Mouse (Mus musculus) neural tube, embryonic 14.5 days (tissue): ENCODE data around the gene Csnk2a2. TPM values are rescaled to one million over a fixed set of nuclear protein-coding genes. Genes with fewer than 3 reads are reported as not detected.

Experiments used
- ATAC-seq: fragments of 200-750 bp; cut with Nextera tagmentation; 2 replicates; pipeline ENCODE4 v1.8.0; 2017; ENCODE audit warnings: low read depth, mild to moderate bottlenecking, moderate TSS enrichment, moderate library complexity
- H3K27ac ChIP-seq: fragments of 300-500 bp; sonication (generic); 2 replicates; pipeline ENCODE4 v1.5.1; 2014; ENCODE audit warnings: low read depth, mild to moderate bottlenecking, control low read depth, low read length, moderate library complexity, mixed read lengths
- H3K27me3 ChIP-seq: fragments of 300-500 bp; sonication (generic); 2 replicates; pipeline ENCODE4 v1.6.1; 2014; ENCODE audit warnings: low read length; ENCODE audit not compliant: control insufficient read depth, insufficient read depth
- H3K36me3 ChIP-seq: fragments of 300-500 bp; sonication (generic); 2 replicates; pipeline ENCODE4 v1.6.1; 2014; ENCODE audit warnings: low read length, mixed read lengths; ENCODE audit not compliant: control insufficient read depth, insufficient read depth
- H3K4me1 ChIP-seq: fragments of 300-500 bp; sonication (generic); 2 replicates; pipeline ENCODE4 v1.6.1; 2014; ENCODE audit warnings: low read length; ENCODE audit not compliant: control insufficient read depth, insufficient read depth
- H3K4me2 ChIP-seq: fragments of 300-500 bp; sonication (generic); 2 replicates; pipeline ENCODE4 v1.6.1; 2014; ENCODE audit warnings: mild to moderate bottlenecking, low read depth, low read length, control low read depth
- H3K4me3 ChIP-seq: fragments of 300-500 bp; sonication (generic); 2 replicates; pipeline ENCODE4 v1.5.1; 2014; ENCODE audit warnings: low read depth, low read length, control low read depth, mixed read lengths
- H3K9ac ChIP-seq: fragments of 300-500 bp; sonication (generic); replicated peaks from 2 replicates; pipeline ENCODE4 v1.6.1; 2014; ENCODE audit warnings: low read depth, mild to moderate bottlenecking, control low read depth, low read length, mixed read lengths
- H3K9me3 ChIP-seq: fragments of 300-500 bp; sonication (generic); 2 replicates; pipeline ENCODE4 v1.6.1; 2016; ENCODE audit warnings: low read length; ENCODE audit not compliant: control insufficient read depth
- WGBS: fragments of 180-500 bp; shearing (Covaris S2); extraction: QIAGEN DNeasy Blood & Tissue Kit; methylation state at CpG from one replicate; pipeline ENCODE4 v1.1.7; 2014; 5-methylcytosine and 5-hydroxymethylcytosine counted together
- polyA plus RNA-seq: library from polyadenylated mRNA; unstranded; fragments of >200 nt; fragmentation: Nextera tagmentation; extraction: Ambion mirVana; gene quantifications from 2 replicates; pipeline ENCODE4 v1.2.1, GENCODE M21; 2014

The Csnk2a2 gene
- polyA plus RNA-seq, 1 experiment from 2014 or later = 16.1 TPM

- no peak for ATAC-seq
- H3K9me3 ChIP-seq = no peaks in the 10 kb centered on the region
- no peaks in the 10 kb centered on the region for H3K27me3 ChIP-seq
- WGBS = 79% methylated on average over 6 of the region's 6 CpGs
- H3K4me2 ChIP-seq = no peak overlapping the region
- H3K9ac ChIP-seq = no peak overlapping the region
- no peak overlapping the region for H3K4me3 ChIP-seq
- H3K27ac ChIP-seq = no peak overlapping the region
- no peaks in the 10 kb centered on the region for H3K4me1 ChIP-seq
- H3K36me3 ChIP-seq = no peaks in the 10 kb centered on the region
These were observed 5.6 kb upstream of the Csnk2a2 start for GRCm38 (mm10) chr8:95495444-95495843.

- no peaks in the 10 kb centered on the region for H3K36me3 ChIP-seq
- 65% methylated on average over 4 of the region's 4 CpGs for WGBS
- H3K4me2 ChIP-seq = no peak overlapping the region
- no peaks in the 10 kb centered on the region for H3K27me3 ChIP-seq
- H3K4me3 ChIP-seq = no peak overlapping the region
- no peak overlapping the region for H3K27ac ChIP-seq
- no peaks in the 10 kb centered on the region for H3K9me3 ChIP-seq
- no peak for ATAC-seq
- peaks cover 6% of the 10 kb centered on the region for H3K4me1 ChIP-seq
- H3K9ac ChIP-seq = no peak overlapping the region
These were observed 2.2 kb upstream of the Csnk2a2 start for GRCm38 (mm10) chr8:95492057-95492456.

GRCm38 (mm10) chr8:95488698-95489332 lies 1.0 kb downstream of the Csnk2a2 start:
- H3K9ac ChIP-seq = peak overlapping the region; percentile 98
- WGBS = 5% methylated on average over 11 of the region's 42 CpGs
- H3K4me2 ChIP-seq = peak overlapping the region; percentile 50
- peak; percentile 92 for ATAC-seq
- peak overlapping the region; percentile 23; the same call in 1 of the 2 replicates for H3K27ac ChIP-seq
- peak overlapping the region; percentile 84 for H3K4me3 ChIP-seq
- H3K9me3 ChIP-seq = no peaks in the 10 kb centered on the region
- peaks cover 6% of the 10 kb centered on the region for H3K4me1 ChIP-seq
- no peaks in the 10 kb centered on the region for H3K27me3 ChIP-seq
- peaks cover 17% of the 10 kb centered on the region for H3K36me3 ChIP-seq

GRCm38 (mm10) chr8:95487800-95488697 lies 1.8 kb downstream of the Csnk2a2 start:
- Histone ChIP-seq H3K9ac (peak overlapping the region; percentile 98), H3K27ac (no peak overlapping the region; the same call in 1 of the 2 replicates), H3K4me1 (peaks cover 6% of the 10 kb centered on the region), H3K27me3 (no peaks in the 10 kb centered on the region), H3K9me3 (no peaks in the 10 kb centered on the region), H3K4me3 (peak overlapping the region; percentile 84), H3K4me2 (peak overlapping the region; percentile 93), H3K36me3 (peaks cover 17% of the 10 kb centered on the region)
- WGBS = under 1% methylated on average over 49 of the region's 95 CpGs
- peak; percentile 54; the same call in 1 of the 2 replicates for ATAC-seq

GRCm38 (mm10) chr8:95470008-95470407 lies 19.8 kb downstream of the Csnk2a2 start:
- 98% methylated on average over 4 of the region's 4 CpGs for WGBS
- H3K4me2 ChIP-seq = no peak overlapping the region
- peaks cover 34% of the 10 kb centered on the region for H3K36me3 ChIP-seq
- H3K4me1 ChIP-seq = no peaks in the 10 kb centered on the region
- no peaks in the 10 kb centered on the region for H3K9me3 ChIP-seq
- H3K4me3 ChIP-seq = no peak overlapping the region
- ATAC-seq = no peak
- no peak overlapping the region for H3K9ac ChIP-seq
- H3K27me3 ChIP-seq = no peaks in the 10 kb centered on the region
- H3K27ac ChIP-seq = no peak overlapping the region

GRCm38 (mm10) chr8:95468995-95469394 lies 20.8 kb downstream of the Csnk2a2 start:
- H3K4me1 ChIP-seq = no peaks in the 10 kb centered on the region
- 92% methylated on average over 3 of the region's 3 CpGs for WGBS
- no peak overlapping the region for H3K4me2 ChIP-seq
- H3K27me3 ChIP-seq = no peaks in the 10 kb centered on the region
- H3K9me3 ChIP-seq = no peaks in the 10 kb centered on the region
- no peak for ATAC-seq
- no peak overlapping the region for H3K9ac ChIP-seq
- H3K36me3 ChIP-seq = peaks cover 33% of the 10 kb centered on the region
- no peak overlapping the region for H3K27ac ChIP-seq
- no peak overlapping the region for H3K4me3 ChIP-seq

GRCm38 (mm10) chr8:95466543-95466942 lies 23.3 kb downstream of the Csnk2a2 start:
- no peak overlapping the region for H3K4me3 ChIP-seq
- no peaks in the 10 kb centered on the region for H3K4me1 ChIP-seq
- no peak overlapping the region for H3K27ac ChIP-seq
- H3K27me3 ChIP-seq = no peaks in the 10 kb centered on the region
- no peak overlapping the region for H3K9ac ChIP-seq
- ATAC-seq = no peak
- WGBS = 95% methylated on average over 2 of the region's 2 CpGs
- no peaks in the 10 kb centered on the region for H3K9me3 ChIP-seq
- H3K4me2 ChIP-seq = no peak overlapping the region
- peaks cover 18% of the 10 kb centered on the region for H3K36me3 ChIP-seq

- Histone ChIP-seq H3K27ac (no peak overlapping the region), H3K4me2 (no peak overlapping the region), H3K4me3 (no peak overlapping the region), H3K27me3 (no peaks in the 10 kb centered on the region), H3K4me1 (no peaks in the 10 kb centered on the region), H3K9me3 (no peaks in the 10 kb centered on the region), H3K36me3 (peaks cover 53% of the 10 kb centered on the region), H3K9ac (no peak overlapping the region)
- no peak for ATAC-seq
- 68% methylated on average over 8 of the region's 8 CpGs for WGBS
These were observed 37.3 kb downstream of the Csnk2a2 start for GRCm38 (mm10) chr8:95452518-95452917.

- no peaks in the 10 kb centered on the region for H3K4me1 ChIP-seq
- H3K27ac ChIP-seq = no peak overlapping the region
- no peak overlapping the region for H3K9ac ChIP-seq
- 98% methylated on average over 5 of the region's 5 CpGs for WGBS
- H3K4me3 ChIP-seq = no peak overlapping the region
- H3K36me3 ChIP-seq = peaks cover 37% of the 10 kb centered on the region
- no peaks in the 10 kb centered on the region for H3K27me3 ChIP-seq
- H3K4me2 ChIP-seq = no peak overlapping the region
- no peaks in the 10 kb centered on the region for H3K9me3 ChIP-seq
- no peak for ATAC-seq
These were observed 39.6 kb downstream of the Csnk2a2 start for GRCm38 (mm10) chr8:95450271-95450670.
